Mouse (Mus musculus): ENCODE measurements around the gene Akap8l. TPM values are rescaled to one million over a fixed set of nuclear protein-coding genes. Genes with fewer than 3 reads are reported as not detected.

The Akap8l gene
- polyA plus RNA-seq, 1 experiment: 225 TPM

GRCm38 (mm10) chr17:32281611-32282310 lies 68.6 kb downstream of the Akap8l start:
- Histone ChIP-seq H3K4me1 (ENCODE audit: control insufficient read depth, insufficient read depth, low read length) (peaks cover 5% of the 10 kb centered on the region), H3K27ac (ENCODE audit: control insufficient read depth, insufficient read depth, low read depth, low read length, poor library complexity) (no peak overlapping the region), H3K4me3 (replicated peaks; ENCODE audit: control insufficient read depth, low read depth, low read length) (peak overlapping the region; percentile 18)
- 38% methylated on average over 4 of the region's 4 CpGs for WGBS
- TF ChIP-seq CTCF (IDR thresholded peaks at IDR 0.05; ENCODE audit: control insufficient read depth, insufficient read depth, low read length) (no peak), POLR2A (IDR thresholded peaks at IDR 0.05; ENCODE audit: borderline replicate concordance, control insufficient read depth, low read depth, low read length) (no peak)

GRCm38 (mm10) chr17:32281126-32281525 lies 69.3 kb downstream of the Akap8l start:
- 77% methylated on average over 2 of the region's 2 CpGs for WGBS
- Histone ChIP-seq H3K27ac (ENCODE audit: control insufficient read depth, insufficient read depth, low read depth, low read length, poor library complexity) (no peak overlapping the region), H3K4me3 (replicated peaks; ENCODE audit: control insufficient read depth, low read depth, low read length) (peak overlapping the region; percentile 18), H3K4me1 (ENCODE audit: control insufficient read depth, insufficient read depth, low read length) (peaks cover 5% of the 10 kb centered on the region)
- TF ChIP-seq POLR2A (IDR thresholded peaks at IDR 0.05; ENCODE audit: borderline replicate concordance, control insufficient read depth, low read depth, low read length) (no peak), CTCF (IDR thresholded peaks at IDR 0.05; ENCODE audit: control insufficient read depth, insufficient read depth, low read length) (no peak)

GRCm38 (mm10) chr17:32280575-32280974 lies 69.8 kb downstream of the Akap8l start:
- peaks cover 5% of the 10 kb centered on the region for H3K4me1 ChIP-seq (ENCODE audit: control insufficient read depth, insufficient read depth, low read length)
- TF ChIP-seq POLR2A (IDR thresholded peaks at IDR 0.05; ENCODE audit: borderline replicate concordance, control insufficient read depth, low read depth, low read length) (no peak), CTCF (IDR thresholded peaks at IDR 0.05; ENCODE audit: control insufficient read depth, insufficient read depth, low read length) (no peak)
- 35% methylated on average over 3 of the region's 3 CpGs for WGBS
- no peak overlapping the region for H3K4me3 ChIP-seq (replicated peaks; ENCODE audit: control insufficient read depth, low read depth, low read length)
- H3K27ac ChIP-seq (ENCODE audit: control insufficient read depth, insufficient read depth, low read depth, low read length, poor library complexity): no peak overlapping the region

- H3K4me1 ChIP-seq (ENCODE audit: control insufficient read depth, insufficient read depth, low read length): peaks cover 5% of the 10 kb centered on the region
- 74% methylated on average over 1 of the region's 1 CpGs for WGBS
- no peak overlapping the region for H3K27ac ChIP-seq (ENCODE audit: control insufficient read depth, insufficient read depth, low read depth, low read length, poor library complexity)
- H3K4me3 ChIP-seq (replicated peaks; ENCODE audit: control insufficient read depth, low read depth, low read length): no peak overlapping the region
- TF ChIP-seq CTCF (IDR thresholded peaks at IDR 0.05; ENCODE audit: control insufficient read depth, insufficient read depth, low read length) (no peak), POLR2A (IDR thresholded peaks at IDR 0.05; ENCODE audit: borderline replicate concordance, control insufficient read depth, low read depth, low read length) (no peak)
Observed at GRCm38 (mm10) chr17:32277201-32277600, 73.2 kb downstream of the Akap8l start.

- no peak for TF ChIP-seq CTCF (IDR thresholded peaks at IDR 0.05; ENCODE audit: control insufficient read depth, insufficient read depth, low read length)
- TF ChIP-seq POLR2A (IDR thresholded peaks at IDR 0.05; ENCODE audit: borderline replicate concordance, control insufficient read depth, low read depth, low read length): no peak
- H3K27ac ChIP-seq (ENCODE audit: control insufficient read depth, insufficient read depth, low read depth, low read length, poor library complexity): no peak overlapping the region
- peaks cover 2% of the 10 kb centered on the region for H3K4me1 ChIP-seq (ENCODE audit: control insufficient read depth, insufficient read depth, low read length)
- WGBS: 61% methylated on average over 3 of the region's 3 CpGs
- no peak overlapping the region for H3K4me3 ChIP-seq (replicated peaks; ENCODE audit: control insufficient read depth, low read depth, low read length)
Observed at GRCm38 (mm10) chr17:32275568-32275967, 74.8 kb downstream of the Akap8l start.

Other genes with a start within 250 kb of the Akap8l start
- 3.7 and 7.2 TPM in 2 replicates for gene Notch3, start 183.8 kb downstream of the Akap8l start, polyA plus RNA-seq (2011; ENCODE audit: insufficient read depth, insufficient read length, low replicate concordance, missing spikeins)
- gene Ephx3, start 161.1 kb downstream of the Akap8l start, polyA plus RNA-seq (2011; ENCODE audit: insufficient read depth, insufficient read length, low replicate concordance, missing spikeins): 0.93 TPM in 1 of 2 replicates, not detected in the other
- gene Brd4, start 65.9 kb downstream of the Akap8l start, polyA plus RNA-seq (2011; ENCODE audit: insufficient read depth, insufficient read length, low replicate concordance, missing spikeins): 43.6 and 129 TPM in 2 replicates
- gene Akap8, start 29.4 kb downstream of the Akap8l start, polyA plus RNA-seq (2011; ENCODE audit: insufficient read depth, insufficient read length, low replicate concordance, missing spikeins): 76.5 and 113 TPM in 2 replicates
- gene Wiz, start 38.8 kb upstream of the Akap8l start, polyA plus RNA-seq (2011; ENCODE audit: insufficient read depth, insufficient read length, low replicate concordance, missing spikeins): 11.8 and 15.5 TPM in 2 replicates
- gene Rasal3, start 53.0 kb upstream of the Akap8l start, polyA plus RNA-seq (2011; ENCODE audit: insufficient read depth, insufficient read length, low replicate concordance, missing spikeins): 20.7 and 58.8 TPM in 2 replicates
- 0.95 and 3.4 TPM in 2 replicates for gene Pglyrp2, start 73.6 kb upstream of the Akap8l start, polyA plus RNA-seq (2011; ENCODE audit: insufficient read depth, insufficient read length, low replicate concordance, missing spikeins)
- 0.88 and 0.95 TPM in 2 replicates for gene Cyp4f39, start 102.1 kb upstream of the Akap8l start, polyA plus RNA-seq (2011; ENCODE audit: insufficient read depth, insufficient read length, low replicate concordance, missing spikeins)
- 2.1 and 3.3 TPM in 2 replicates for gene Cyp4f17, start 155.4 kb upstream of the Akap8l start, polyA plus RNA-seq (2011; ENCODE audit: insufficient read depth, insufficient read length, low replicate concordance, missing spikeins)
- gene Cyp4f16, start 186.0 kb upstream of the Akap8l start, polyA plus RNA-seq (2011; ENCODE audit: insufficient read depth, insufficient read length, low replicate concordance, missing spikeins): 3.4 and 10.1 TPM in 2 replicates

All from bone marrow, adult 2 months (tissue).